In genomic region chr16:77027976-77028686, GRCm38 (mm10) we compare ENCODE assay signal across 8 mouse cellular contexts. TPM values are rescaled to one million over a fixed set of nuclear protein-coding genes. Genes with fewer than 3 reads are reported as not detected.
DNase-seq lines count a peak whose midpoint lies in the region; ATAC-seq and TF ChIP-seq lines count a peak whose summit lies in the region.

No protein-coding gene starts in this region.

- peak overlapping the region; percentile 77 for H3K27ac ChIP-seq in gastrocnemius, adult 2 months
- peak overlapping the region; percentile 89 for H3K27ac ChIP-seq in layer of hippocampus, adult 2 months
- peak overlapping the region; percentile 60; the same call in 1 of the 2 replicates for H3K27ac ChIP-seq in embryonic facial prominence, embryonic 15.5 days (replicated peaks)
- H3K27ac ChIP-seq in liver, embryonic 14.5 days: peak overlapping the region; percentile 97

- H3K36me3 ChIP-seq in embryonic facial prominence, embryonic 15.5 days: peaks cover 16% of the 10 kb centered on the region; the same call in 1 of the 2 replicates
- peaks cover 20% of the 10 kb centered on the region for H3K36me3 ChIP-seq in liver, embryonic 14.5 days (replicated peaks; ENCODE audit: control insufficient read depth, insufficient read depth, low read depth)

- DNase-seq in gastrocnemius, adult 2 months: no peak
- no peak for DNase-seq in gastrocnemius, postnatal 4 days (ENCODE audit: low spot score in 2 of 2)
- DNase-seq in layer of hippocampus, adult 2 months (ENCODE audit: low spot score in 2 of 2): peak in 1 of 2 experiments; percentile 35
- DNase-seq in layer of hippocampus, adult 11-12 months (ENCODE audit: low spot score): no peak
- DNase-seq in liver, embryonic 14.5 days (ENCODE audit: low read depth in 3 of 3, low spot score in 3 of 3): no peak
- DNase-seq in T-cell, adult 2 months (ENCODE audit: low spot score): no peak
- no peak for DNase-seq in left cerebral cortex, postnatal 14 days (ENCODE audit: low spot score in 2 of 2)

- peak; percentile 11; the same call in 1 of the 2 replicates for TF ChIP-seq EP300 in liver, embryonic 14.5 days (IDR thresholded peaks at IDR 0.05; ENCODE audit: low read depth)

- intact Hi-C loops in gastrocnemius, adult 2 months (cut with DNase I): loop anchor here (2.0 kb wide), 1 partner anchor 13 kb away; no protein-coding TSS in a partner anchor
- intact Hi-C loops in left cerebral cortex, postnatal 14 days (cut with DNase I): no loop called here

- peak overlapping the region; percentile 64 for H3K4me3 ChIP-seq in gastrocnemius, adult 2 months
- peak overlapping the region; percentile 36 for H3K4me3 ChIP-seq in layer of hippocampus, adult 2 months
- H3K4me3 ChIP-seq in embryonic facial prominence, embryonic 15.5 days (replicated peaks): no peak overlapping the region
- H3K4me3 ChIP-seq in liver, embryonic 14.5 days (ENCODE audit: insufficient read depth in 1 of 2, low read depth in 2 of 2, low read length in 2 of 2): peak overlapping the region; percentile 48 to 62

- peaks cover 13% of the 10 kb centered on the region for H3K4me1 ChIP-seq in embryonic facial prominence, embryonic 15.5 days
- peaks cover 73 to 75% of the 10 kb centered on the region in 2 experiments for H3K4me1 ChIP-seq in liver, embryonic 14.5 days (replicated peaks; ENCODE audit: control insufficient read depth in 2 of 2, insufficient read depth in 2 of 2, low read length in 1 of 2)

- H3K9me3 ChIP-seq in embryonic facial prominence, embryonic 15.5 days (replicated peaks): 0 out of 2 replicates have a peak, but pooled peaks cover 7% of the 10 kb centered on the region
- H3K9me3 ChIP-seq in liver, embryonic 14.5 days (ENCODE audit: control insufficient read depth, low read length): no peaks in the 10 kb centered on the region

- WGBS in embryonic facial prominence, embryonic 15.5 days: 55% methylated on average over 14 of the region's 14 CpGs
- 32% methylated on average over 14 of the region's 14 CpGs for WGBS in liver, embryonic 14.5 days (ENCODE audit: insufficient replicate concordance)

- H3K4me2 ChIP-seq in embryonic facial prominence, embryonic 15.5 days (replicated peaks): peak overlapping the region; percentile 32
- H3K4me2 ChIP-seq in liver, embryonic 14.5 days (ENCODE audit: low read depth): peak overlapping the region; percentile 77

- no peak for ATAC-seq in embryonic facial prominence, embryonic 15.5 days (ENCODE audit: insufficient number of reproducible peaks, low FRiP score, low TSS enrichment, low read depth)
- ATAC-seq in liver, embryonic 14.5 days (ENCODE audit: insufficient read depth): peak; percentile 45

- no peak for TF ChIP-seq CTCF in gastrocnemius, adult 2 months (IDR thresholded peaks at IDR 0.05)
- TF ChIP-seq CTCF in layer of hippocampus, adult 2 months (conservative IDR thresholded peaks at IDR 0.05): no peak
- TF ChIP-seq CTCF in liver, embryonic 14.5 days (IDR thresholded peaks at IDR 0.05; ENCODE audit: low read depth): no peak

- H3K9ac ChIP-seq in embryonic facial prominence, embryonic 15.5 days: no peak overlapping the region
- H3K9ac ChIP-seq in liver, embryonic 14.5 days (replicated peaks): peak overlapping the region; percentile 74

- no peaks in the 10 kb centered on the region for H3K27me3 ChIP-seq in embryonic facial prominence, embryonic 15.5 days
- H3K27me3 ChIP-seq in liver, embryonic 14.5 days (ENCODE audit: control insufficient read depth, insufficient read depth, low read length): no peaks in the 10 kb centered on the region

RNA-seq across cellular contexts. Expression of gene Usp25, which starts 14.6 kb away (rescaled TPM):
- total RNA-seq in gastrocnemius, adult 2 months (2021): 10 to 100 TPM; 88.0 to 93.4 TPM
- 10 to 100 TPM; 64.6 to 71.6 TPM for total RNA-seq in gastrocnemius, postnatal 4 days (2021)
- total RNA-seq in layer of hippocampus, adult 2 months (2021): 10 to 100 TPM; 29.8 to 36.6 TPM
- 20.5 and 22.9 TPM in 2 replicates for polyA plus RNA-seq in embryonic facial prominence, embryonic 15.5 days (2015; fragmentation: Nextera tagmentation; extraction: Ambion mirVana)
- polyA plus RNA-seq in liver, embryonic 14.5 days (2012; rRNA removed): 18.2 and 30.4 TPM in 2 replicates
- polyA plus RNA-seq in liver, embryonic 14.5 days (2014; fragmentation: Nextera tagmentation; extraction: Ambion mirVana): 45.5 and 51.8 TPM in 2 replicates
- total RNA-seq in left cerebral cortex, postnatal 14 days (2021): 10 to 100 TPM; 24.4 to 34.1 TPM
